Mouse (Mus musculus) myocyte (in vitro differentiated cells): ENCODE measurements around the gene Prph2.

Experiments used
- E2F4 ChIP-seq: IDR thresholded peaks from one replicate; pipeline ENCODE4 v1.6.1; 2011; ENCODE audit warnings: mild to moderate bottlenecking, control low read depth, moderate library complexity; ENCODE audit not compliant: insufficient read depth
- MAX ChIP-seq: IDR thresholded peaks from one replicate; pipeline ENCODE4 v1.6.1; 2011; ENCODE audit warnings: low read depth, mild to moderate bottlenecking, control low read depth
- MYOD1 ChIP-seq, 3 experiments: IDR thresholded peaks; one replicate each; pipeline ENCODE4 v1.6.1; 2011; ENCODE audit warnings: control low read depth in 2 of 3, low read depth in 2 of 3, mild to moderate bottlenecking in 2 of 3, moderate library complexity in 1 of 3; ENCODE audit not compliant: insufficient read length in 2 of 3, control insufficient read depth in 1 of 3
- MYOG ChIP-seq, 3 experiments: IDR thresholded peaks; one replicate each; pipeline ENCODE4 v1.6.1; 2011; ENCODE audit warnings: control low read depth in 2 of 3, low read depth in 2 of 3, mild to moderate bottlenecking in 2 of 3; ENCODE audit not compliant: insufficient read length in 2 of 3, control insufficient read depth in 1 of 3, insufficient read depth in 1 of 3
- POLR2A ChIP-seq: IDR thresholded peaks from one replicate; pipeline ENCODE4 v1.6.1; 2011; ENCODE audit warnings: low read depth, mild to moderate bottlenecking, control low read depth, moderate library complexity; ENCODE audit not compliant: insufficient read length
- POLR2AphosphoS2 ChIP-seq: IDR thresholded peaks from one replicate; pipeline ENCODE4 v1.6.1; 2011; ENCODE audit warnings: low read depth, control low read depth; ENCODE audit not compliant: insufficient read length
- SRF ChIP-seq: IDR thresholded peaks from one replicate; pipeline ENCODE4 v1.6.1; 2011; ENCODE audit warnings: low read depth; ENCODE audit not compliant: control insufficient read depth, insufficient read length
- TCF12 ChIP-seq: IDR thresholded peaks from one replicate; pipeline ENCODE4 v1.6.1; 2011; ENCODE audit warnings: mild to moderate bottlenecking, control low read depth; ENCODE audit not compliant: poor library complexity, insufficient read depth, severe bottlenecking
- TCF3 ChIP-seq: IDR thresholded peaks from one replicate; pipeline ENCODE4 v1.6.1; 2011; ENCODE audit warnings: low read depth, control low read depth; ENCODE audit not compliant: insufficient read length

DNA sequence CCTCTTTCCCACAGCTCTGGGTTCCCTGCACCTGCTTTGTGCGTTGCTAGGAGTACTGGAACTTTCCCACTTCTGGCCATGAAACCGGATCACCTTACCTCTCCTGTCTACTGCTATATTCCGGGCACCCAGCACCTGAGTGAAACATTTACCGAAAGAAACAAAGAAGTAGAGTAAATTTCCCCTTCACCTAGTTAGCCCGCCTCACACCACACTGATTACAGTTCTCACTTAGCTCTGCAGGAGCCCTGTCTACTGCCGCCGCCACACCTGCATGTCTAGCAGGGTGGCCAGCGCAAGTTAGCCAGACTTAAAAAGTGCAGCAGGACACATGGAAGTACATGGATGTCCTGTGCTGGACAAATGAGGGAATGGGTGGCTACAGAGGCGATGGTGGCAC, 27.2 kb upstream of the Prph2 start:
- TF ChIP-seq POLR2A (no peak), E2F4 (no peak), MYOD1 (IDR thresholded peaks at IDR 0.05; ENCODE audit: control insufficient read depth in 1 of 3, insufficient read length in 2 of 3, low read depth in 2 of 3) (no peak), MAX (no peak), POLR2AphosphoS2 (no peak), MYOG (IDR thresholded peaks at IDR 0.05; ENCODE audit: control insufficient read depth in 1 of 3, insufficient read depth in 1 of 3, insufficient read length in 2 of 3, low read depth in 2 of 3) (no peak), TCF12 (no peak), SRF (no peak), TCF3 (no peak)
